Mouse (Mus musculus) gastrocnemius, postnatal 4 days (tissue): ENCODE results near the gene Hspa1b. TPM values are rescaled to one million over a fixed set of nuclear protein-coding genes. Genes with fewer than 3 reads are reported as not detected.

Experiments
- DNase-seq, 2 experiments: peaks; one replicate each; pipeline ENCODE4 v3.0.0; 2021 to 2022; ENCODE audit warnings: low spot score in 2 of 2, mixed read lengths in 2 of 2
- total RNA-seq, 2 experiments: library from RNA; stranded (reverse); gene quantifications; 2 replicates each; pipeline ENCODE4 v1.2.3; 2021

The Hspa1b gene
- total RNA-seq, 2 experiments from 2014 or later = 3.7 to 4.0 TPM

DNA sequence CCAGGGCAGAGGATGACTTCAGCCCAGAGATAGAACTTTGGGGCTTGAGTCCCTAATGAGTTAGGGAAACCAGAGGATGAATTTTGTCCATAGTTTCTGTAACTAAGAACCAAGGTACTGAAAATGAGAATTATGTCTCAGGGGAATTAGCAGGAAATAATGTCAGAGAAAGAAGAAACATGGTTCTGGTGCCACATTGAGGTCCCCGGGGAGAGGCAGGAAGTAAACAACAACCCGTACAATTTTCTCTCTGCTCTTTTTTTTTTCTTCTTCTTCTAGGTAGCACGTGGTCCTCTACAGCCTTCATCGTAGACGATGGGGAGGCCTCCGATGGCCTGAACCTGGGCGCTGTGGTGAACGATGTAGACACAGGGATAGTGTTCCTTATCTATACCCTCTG, 26.8 kb downstream of the Hspa1b start:
- DNase-seq = no peak

DNA sequence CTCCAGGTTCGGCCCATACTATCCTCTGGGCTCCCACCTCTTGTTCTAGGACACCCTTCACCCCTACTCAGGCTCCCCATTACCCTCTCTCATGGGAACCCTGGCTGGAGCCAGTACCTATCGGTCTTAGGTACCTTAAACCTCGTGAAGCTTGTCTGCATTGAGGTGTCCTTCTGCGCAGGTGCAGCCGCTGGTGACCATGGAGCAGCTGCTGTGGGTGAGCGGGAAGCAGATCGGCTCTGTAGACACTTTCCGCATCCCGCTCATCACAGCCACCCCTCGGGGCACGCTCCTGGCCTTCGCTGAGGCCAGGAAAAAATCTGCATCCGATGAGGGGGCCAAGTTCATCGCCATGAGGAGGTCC, 27.3 kb downstream of the Hspa1b start:
- DNase-seq = no peak

DNA sequence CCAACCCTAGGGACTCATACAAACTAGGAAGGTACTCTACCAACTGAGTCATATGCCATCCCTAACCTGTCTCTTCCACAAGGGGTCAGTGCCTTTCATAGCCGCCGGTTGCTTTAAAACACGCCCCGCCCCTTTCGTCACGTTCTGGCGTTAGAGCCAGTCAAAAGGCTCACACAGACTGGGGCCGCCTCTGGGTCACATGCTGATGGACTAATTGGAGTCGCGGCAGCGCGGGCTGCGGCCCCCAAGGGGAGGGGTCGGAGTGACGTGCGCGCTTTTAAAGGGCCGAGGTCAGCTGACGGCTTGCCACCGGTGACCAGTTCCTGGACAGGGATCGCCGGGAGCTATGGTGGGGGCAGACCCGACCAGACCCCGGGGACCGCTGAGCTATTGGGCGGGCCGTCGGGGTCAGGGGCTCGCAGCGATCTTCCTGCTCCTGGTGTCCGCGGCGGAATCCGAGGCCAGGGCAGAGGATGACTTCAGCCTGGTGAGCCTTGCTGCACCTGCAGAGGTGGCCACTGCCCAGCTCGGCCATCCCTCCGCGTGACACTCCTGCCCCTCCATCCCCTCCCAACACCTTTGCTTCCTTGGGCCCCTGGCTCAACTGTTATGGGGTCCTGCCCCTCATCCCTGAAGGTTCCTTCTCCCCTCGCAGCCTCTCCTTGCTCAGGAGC, 27.8 kb downstream of the Hspa1b start, which contains the start of gene Neu1:
Gene Neu1, plus strand, starts transcription at position 193 of the 674 bp plus-strand sequence.
- DNase-seq = peak; percentile 95 to 99

GRCm38 (mm10) chr17:34928841-34929240, 30.2 kb downstream of the Hspa1b start:
- no peak for DNase-seq

- DNase-seq = no peak
Observed at GRCm38 (mm10) chr17:34927306-34928019, 31.6 kb downstream of the Hspa1b start.

DNA sequence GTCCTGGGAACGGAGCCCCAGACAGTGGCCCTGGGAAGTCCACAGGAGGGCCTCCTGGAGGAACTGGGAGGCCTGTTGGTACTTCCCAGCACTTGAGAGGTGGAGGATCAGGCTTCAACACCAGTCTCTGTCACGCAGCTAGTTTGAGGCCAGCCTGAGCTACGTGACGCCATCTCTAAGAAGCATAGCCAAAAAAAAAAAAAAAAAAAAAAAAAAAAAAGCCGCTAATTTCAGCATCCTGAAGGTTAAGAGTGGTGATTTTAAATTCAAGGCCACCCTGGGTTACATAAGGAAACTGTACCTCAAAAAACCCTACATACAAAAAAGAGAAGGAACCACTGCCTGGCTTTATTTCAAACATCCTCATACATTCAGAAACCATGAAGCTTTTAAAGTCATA, 34.8 kb downstream of the Hspa1b start:
- no peak for DNase-seq

GRCm38 (mm10) chr17:34922939-34923338, 36.1 kb downstream of the Hspa1b start:
- DNase-seq = no peak

GRCm38 (mm10) chr17:34917188-34917587, 41.9 kb downstream of the Hspa1b start:
- DNase-seq = no peak

DNA sequence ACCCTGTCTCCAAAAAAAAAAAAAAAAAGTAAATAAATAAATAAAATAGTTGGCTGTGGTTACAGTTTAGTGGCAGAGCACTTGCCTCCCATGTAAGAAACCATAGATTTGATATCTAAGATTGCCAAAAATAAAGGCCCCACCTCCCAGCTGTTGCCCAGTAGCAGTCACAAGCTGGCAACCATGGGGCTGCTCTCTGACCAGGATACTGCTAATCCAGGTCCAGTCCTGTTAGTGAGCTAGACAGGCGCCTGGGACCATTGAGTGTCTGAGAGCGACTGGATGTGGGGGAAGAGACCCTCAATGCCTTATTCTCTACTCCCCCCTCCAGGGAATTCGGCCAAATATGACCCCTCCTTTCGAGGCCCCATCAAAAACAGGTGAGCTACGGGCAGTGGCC, 42.7 kb downstream of the Hspa1b start:
- no peak for DNase-seq

DNA sequence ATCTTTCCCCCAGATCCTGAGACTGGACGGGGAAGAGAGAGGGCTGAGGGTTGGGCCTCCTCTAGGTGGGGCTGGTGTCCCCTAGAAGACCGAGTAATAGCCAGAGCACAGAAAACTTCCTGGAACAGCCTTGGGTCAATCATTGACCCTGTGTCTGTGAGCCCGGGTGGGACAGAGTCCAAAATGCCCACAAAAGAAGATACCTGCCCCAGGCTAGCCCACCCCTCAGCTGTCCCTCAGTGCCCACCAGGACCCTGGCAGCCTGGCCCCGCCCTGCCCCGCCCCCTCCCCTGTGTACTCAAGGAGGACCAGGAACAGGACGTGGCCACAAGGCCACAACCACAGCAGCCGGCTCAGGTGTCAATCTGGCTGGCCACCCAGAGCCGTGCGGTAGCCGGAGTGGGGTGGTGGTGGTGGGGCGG, 43.6 kb downstream of the Hspa1b start:
- DNase-seq = no peak

- DNase-seq = no peak
Observed at GRCm38 (mm10) chr17:34913930-34914665, 44.9 kb downstream of the Hspa1b start, which contains the start of gene Slc44a4. Gene Slc44a4, plus strand, starts transcription at chr17:34914466.

GRCm38 (mm10) chr17:34911945-34912351, 47.1 kb downstream of the Hspa1b start:
- DNase-seq = peak; percentile 70

DNA sequence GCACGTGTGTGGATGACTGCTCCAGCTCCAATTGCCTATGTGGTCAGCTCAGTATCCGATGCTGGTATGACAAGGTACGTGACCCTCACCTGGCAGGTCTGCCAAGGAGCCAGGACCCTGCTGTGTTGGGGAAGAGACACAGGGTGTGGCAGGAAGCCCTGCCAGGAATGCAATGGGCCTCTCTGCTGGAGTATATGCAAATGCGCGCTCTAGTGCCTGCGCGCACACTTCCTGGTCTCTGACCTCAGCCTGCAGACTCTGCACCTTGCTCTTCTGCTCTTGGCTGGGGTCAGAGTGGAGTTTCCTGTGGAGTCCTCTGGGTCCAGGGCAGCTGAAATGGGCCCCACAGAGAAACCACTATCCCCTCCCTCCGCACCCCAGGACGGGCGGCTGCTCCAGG, 48.1 kb downstream of the Hspa1b start:
- DNase-seq = no peak

Other genes with a start within 250 kb of the Hspa1b start
- gene C4b, start 215.4 kb downstream of the Hspa1b start, total RNA-seq = 1 to 10 TPM; 3.2 to 3.6 TPM
- gene Cyp21a1, start 154.7 kb downstream of the Hspa1b start, total RNA-seq = under 1 TPM; 0.16 to 0.34 TPM
- gene Stk19, start 122.3 kb downstream of the Hspa1b start, total RNA-seq = 10 to 100 TPM; 12.7 to 15.1 TPM
- 10 to 100 TPM; 20.4 to 22.6 TPM for gene Dxo, start 122.2 kb downstream of the Hspa1b start, total RNA-seq
- 10 to 100 TPM; 28.8 to 29.2 TPM for gene Skiv2l, start 109.0 kb downstream of the Hspa1b start, total RNA-seq
- gene Nelfe, start 108.8 kb downstream of the Hspa1b start, total RNA-seq = 10 to 100 TPM; 25.8 to 28.0 TPM
- 1 to 10 TPM; 4.4 to 6.8 TPM for gene Cfb, start 96.7 kb downstream of the Hspa1b start, total RNA-seq
- 10 to 100 TPM; 10.7 to 11.4 TPM for gene Zbtb12, start 79.8 kb downstream of the Hspa1b start, total RNA-seq
- not detected for gene Gm20547, start 77.2 kb downstream of the Hspa1b start, total RNA-seq
- gene C2, start 61.0 kb downstream of the Hspa1b start, total RNA-seq = 1 to 10 TPM; 5.3 to 8.7 TPM
- 10 to 100 TPM; 80.0 to 84.2 TPM for gene Ehmt2, start 60.8 kb downstream of the Hspa1b start, total RNA-seq
- not detected for gene Slc44a4, start 44.8 kb downstream of the Hspa1b start, total RNA-seq
- gene Neu1, start 28.0 kb downstream of the Hspa1b start, total RNA-seq = 10 to 100 TPM; 10.8 to 10.9 TPM
- gene Gm20481, start 10.7 kb upstream of the Hspa1b start, total RNA-seq = not detected
- 1 to 10 TPM; 3.2 to 4.4 TPM for gene Hspa1a, start 12.9 kb upstream of the Hspa1b start, total RNA-seq
- gene Hspa1l, start 13.5 kb upstream of the Hspa1b start, total RNA-seq = 1 to 10 TPM; 5.8 to 6.1 TPM
- gene Lsm2, start 22.6 kb upstream of the Hspa1b start, total RNA-seq = 10 to 100 TPM; 31.8 to 32.4 TPM
- 10 to 100 TPM; 50.8 to 58.3 TPM for gene Vars, start 41.7 kb upstream of the Hspa1b start, total RNA-seq
- 1 to 10 TPM in 1 of 2 experiments, under 1 TPM in 1; 0.96 to 1.2 TPM for gene Vwa7, start 57.3 kb upstream of the Hspa1b start, total RNA-seq
- 1 to 10 TPM; 5.4 to 6.3 TPM for gene Sapcd1, start 68.8 kb upstream of the Hspa1b start, total RNA-seq
- gene Msh5, start 87.5 kb upstream of the Hspa1b start, total RNA-seq = 1 to 10 TPM; 4.5 to 5.4 TPM
- gene Clic1, start 90.7 kb upstream of the Hspa1b start, total RNA-seq = 10 to 100 TPM; 87.2 to 89.7 TPM
- gene Ddah2, start 99.8 kb upstream of the Hspa1b start, total RNA-seq = 100 to 1,000 TPM; 108 to 109 TPM
- under 1 TPM in 1 of 2 experiments, not detected in 1; 0.39 TPM for gene Ly6g6c, start 106.2 kb upstream of the Hspa1b start, total RNA-seq
- gene Mpig6b, start 106.9 kb upstream of the Hspa1b start, total RNA-seq = under 1 TPM; 0.29 to 0.42 TPM
- gene Ly6g6e, start 117.7 kb upstream of the Hspa1b start, total RNA-seq = not detected
- 1 to 10 TPM in 1 of 2 experiments, under 1 TPM in 1; 0.91 to 1.2 TPM for gene Ly6g6d, start 118.8 kb upstream of the Hspa1b start, total RNA-seq
- under 1 TPM in 1 of 2 experiments, not detected in 1; 0.31 TPM for gene Ly6g6f, start 126.4 kb upstream of the Hspa1b start, total RNA-seq
- gene Abhd16a, start 130.0 kb upstream of the Hspa1b start, total RNA-seq = 10 to 100 TPM; 67.2 to 69.3 TPM
- gene Ly6g5c, start 149.0 kb upstream of the Hspa1b start, total RNA-seq = not detected
- gene Ly6g5b, start 156.2 kb upstream of the Hspa1b start, total RNA-seq = 1 to 10 TPM in 1 of 2 experiments, under 1 TPM in 1; 0.44 to 1.2 TPM
- gene Gpank1, start 162.2 kb upstream of the Hspa1b start, total RNA-seq = 1 to 10 TPM; 5.6 to 7.4 TPM
- 100 to 1,000 TPM; 174 to 185 TPM for gene Csnk2b, start 162.8 kb upstream of the Hspa1b start, total RNA-seq
- gene D17H6S53E, start 167.1 kb upstream of the Hspa1b start, total RNA-seq = 10 to 100 TPM; 20.0 to 21.0 TPM
- 1 to 10 TPM in 1 of 2 experiments, not detected in 1; 1.2 TPM for gene Apom, start 172.8 kb upstream of the Hspa1b start, total RNA-seq
- gene Bag6, start 175.9 kb upstream of the Hspa1b start, total RNA-seq = 100 to 1,000 TPM; 265 to 276 TPM
- gene Prrc2a, start 205.7 kb upstream of the Hspa1b start, total RNA-seq = 100 to 1,000 TPM; 183 to 193 TPM
- 1 to 10 TPM; 6.0 to 6.3 TPM for gene Aif1, start 216.8 kb upstream of the Hspa1b start, total RNA-seq
- 10 to 100 TPM in 1 of 2 experiments, 1 to 10 TPM in 1; 7.7 to 11.1 TPM for gene Lst1, start 229.2 kb upstream of the Hspa1b start, total RNA-seq
- gene Ltb, start 235.2 kb upstream of the Hspa1b start, total RNA-seq = under 1 TPM; 0.74 to 0.78 TPM
- gene Tnf, start 242.8 kb upstream of the Hspa1b start, total RNA-seq = 1 to 10 TPM; 1.1 to 1.7 TPM
- gene Lta, start 246.1 kb upstream of the Hspa1b start, total RNA-seq = under 1 TPM; 0.31 to 0.32 TPM